Mouse (Mus musculus) liver, embryonic 14.5 days (tissue): Measurements from ENCODE around the gene Grik3. TPM values are rescaled to one million over a fixed set of nuclear protein-coding genes. Genes with fewer than 3 reads are reported as not detected.

Experiments
- ATAC-seq: fragments of 200-750 bp; cut with Nextera tagmentation; 2 replicates; pipeline ENCODE4 v1.8.0; 2017; ENCODE audit warnings: moderate number of reproducible peaks, mild to moderate bottlenecking, moderate library complexity; ENCODE audit not compliant: insufficient read depth
- DNase-seq, 3 experiments: peaks; one replicate each; pipeline ENCODE4 v3.0.0-alpha.2; 2012 to 2013; ENCODE audit warnings: low read depth in 3 of 3, low spot score in 3 of 3
- H3K27ac ChIP-seq: fragments of 300-500 bp; sonication (generic); 2 replicates; pipeline ENCODE4 v1.5.1; 2014; ENCODE audit warnings: moderate library complexity, mild to moderate bottlenecking, control low read depth, inconsistent platforms
- H3K27me3 ChIP-seq: fragments of 300-500 bp; sonication (generic); 2 replicates; pipeline ENCODE4 v1.6.1; 2014; ENCODE audit warnings: mild to moderate bottlenecking, low read length, moderate library complexity; ENCODE audit not compliant: control insufficient read depth, insufficient read depth
- H3K36me3 ChIP-seq: fragments of 300-500 bp; sonication (generic); replicated peaks from 2 replicates; pipeline ENCODE4 v1.6.1; 2014; ENCODE audit warnings: low read depth; ENCODE audit not compliant: control insufficient read depth, insufficient read depth
- H3K4me1 ChIP-seq, 2 experiments: fragments of 200-500 bp in 1 of 2; fragments of 300-500 bp in 1 of 2; sonication (generic) in 1 of 2; replicated peaks; 2 replicates each; pipeline ENCODE4 v1.6.1; 2012 to 2014; ENCODE audit warnings: antibody characterized with exemption in 1 of 2, inconsistent platforms in 1 of 2, low read length in 1 of 2; ENCODE audit not compliant: control insufficient read depth in 2 of 2, insufficient read depth in 2 of 2
- H3K4me2 ChIP-seq: fragments of 300-500 bp; sonication (generic); 2 replicates; pipeline ENCODE4 v1.6.1; 2014; ENCODE audit warnings: low read depth, mild to moderate bottlenecking, control low read depth, moderate library complexity
- H3K4me3 ChIP-seq, 2 experiments: fragments of 200-500 bp in 1 of 2; fragments of 300-500 bp in 1 of 2; sonication (generic) in 1 of 2; 2 replicates each; pipeline ENCODE4 v1.5.1; 2012 to 2014; ENCODE audit warnings: low read depth in 2 of 2, low read length in 2 of 2, mild to moderate bottlenecking in 2 of 2, control low read depth in 1 of 2, inconsistent platforms in 1 of 2, moderate library complexity in 1 of 2; ENCODE audit not compliant: insufficient read depth in 1 of 2
- H3K9ac ChIP-seq: fragments of 300-500 bp; sonication (generic); replicated peaks from 2 replicates; pipeline ENCODE4 v1.6.1; 2014; ENCODE audit warnings: mild to moderate bottlenecking, control low read depth, moderate library complexity
- H3K9me3 ChIP-seq: fragments of 300-500 bp; sonication (generic); 2 replicates; pipeline ENCODE4 v1.6.1; 2016; ENCODE audit warnings: low read length, mixed read lengths; ENCODE audit not compliant: control insufficient read depth
- CTCF ChIP-seq: IDR thresholded peaks from 2 replicates; pipeline ENCODE4 v1.5.1; 2016; ENCODE audit warnings: antibody characterized with exemption, low read depth, control low read depth
- EP300 ChIP-seq: IDR thresholded peaks from 2 replicates; pipeline ENCODE4 v1.6.1; 2016; ENCODE audit warnings: antibody characterized with exemption, low read depth
- WGBS: fragments of 180-500 bp; shearing (Covaris S2); extraction: QIAGEN DNeasy Blood & Tissue Kit; methylation state at CpG from one replicate; pipeline ENCODE4 v1.1.7; 2014; ENCODE audit not compliant: insufficient replicate concordance; 5-methylcytosine and 5-hydroxymethylcytosine counted together
- polyA plus RNA-seq, 2 experiments: library from polyadenylated mRNA; depleted of rRNA in 1 of 2; stranded (reverse) in 1 of 2; unstranded in 1 of 2; fragments of >200 nt; fragmentation: Nextera tagmentation in 1 of 2; extraction: Ambion mirVana in 1 of 2; gene quantifications; 2 replicates each; pipeline versions ENCODE4 v1.2.1 to v1.2.3; 2012 to 2014

Grik3 gene
- polyA plus RNA-seq, 2 experiments: under 0.01 to 0.01 TPM

GRCm38 (mm10) chr4:125573951-125574675, 83.6 kb downstream of the Grik3 start:
- no peaks in the 10 kb centered on the region for H3K9me3 ChIP-seq
- no peak overlapping the region for H3K27ac ChIP-seq
- DNase-seq (no peak), ATAC-seq (no peak)
- TF ChIP-seq EP300 (no peak), CTCF (no peak)
- 7% methylated on average over 11 of the region's 11 CpGs for whole genome bisulfite sequencing
- no peaks in the 10 kb centered on the region for H3K36me3 ChIP-seq
- no peak overlapping the region for H3K9ac ChIP-seq
- H3K4me3 ChIP-seq: no peak overlapping the region
- H3K4me2 ChIP-seq: no peak overlapping the region
- H3K27me3 ChIP-seq: no peaks in the 10 kb centered on the region
- H3K4me1 ChIP-seq: no peaks in the 10 kb centered on the region

GRCm38 (mm10) chr4:125580336-125580735, 89.8 kb downstream of the Grik3 start:
- no peak overlapping the region for H3K27ac ChIP-seq
- no peak for ATAC-seq
- no peak for TF ChIP-seq EP300
- TF ChIP-seq CTCF: no peak
- no peak overlapping the region for H3K9ac ChIP-seq
- H3K4me3 ChIP-seq: no peak overlapping the region
- H3K36me3 ChIP-seq: no peaks in the 10 kb centered on the region
- H3K27me3 ChIP-seq: no peaks in the 10 kb centered on the region
- 26% methylated on average over 5 of the region's 5 CpGs for WGBS
- no peaks in the 10 kb centered on the region for H3K9me3 ChIP-seq
- no peak for DNase-seq
- H3K4me2 ChIP-seq: no peak overlapping the region
- H3K4me1 ChIP-seq: no peaks in the 10 kb centered on the region

- Histone ChIP-seq H3K27me3 (no peaks in the 10 kb centered on the region), H3K27ac (no peak overlapping the region), H3K9me3 (no peaks in the 10 kb centered on the region), H3K9ac (no peak overlapping the region), H3K4me1 (no peaks in the 10 kb centered on the region; a peak in 1 of 4 replicates), H3K36me3 (no peaks in the 10 kb centered on the region), H3K4me3 (no peak overlapping the region), H3K4me2 (no peak overlapping the region)
- DNase-seq (no peak), ATAC-seq (no peak)
- 53% methylated on average over 9 of the region's 9 CpGs for WGBS
- TF ChIP-seq CTCF: no peak
- no peak for TF ChIP-seq EP300
Measured at GRCm38 (mm10) chr4:125583272-125583671, 92.8 kb downstream of the Grik3 start.

- H3K4me1 ChIP-seq: no peaks in the 10 kb centered on the region; a peak in 1 of 4 replicates
- no peak overlapping the region for H3K27ac ChIP-seq
- WGBS: 44% methylated on average over 4 of the region's 4 CpGs
- H3K27me3 ChIP-seq: no peaks in the 10 kb centered on the region
- H3K9ac ChIP-seq: no peak overlapping the region
- no peak for TF ChIP-seq CTCF
- no peak for TF ChIP-seq EP300
- ATAC-seq (no peak), DNase-seq (no peak)
- no peak overlapping the region for H3K4me3 ChIP-seq
- no peak overlapping the region for H3K4me2 ChIP-seq
- no peaks in the 10 kb centered on the region for H3K9me3 ChIP-seq
- H3K36me3 ChIP-seq: no peaks in the 10 kb centered on the region
Measured at GRCm38 (mm10) chr4:125583935-125584334, 93.4 kb downstream of the Grik3 start.

- ATAC-seq (no peak), DNase-seq (no peak)
- TF ChIP-seq CTCF (no peak), EP300 (no peak)
- no peak overlapping the region for H3K4me3 ChIP-seq
- no peak overlapping the region for H3K4me2 ChIP-seq
- no peaks in the 10 kb centered on the region for H3K9me3 ChIP-seq
- H3K4me1 ChIP-seq: no peaks in the 10 kb centered on the region; a peak in 1 of 4 replicates
- H3K36me3 ChIP-seq: no peaks in the 10 kb centered on the region
- H3K27me3 ChIP-seq: no peaks in the 10 kb centered on the region
- no peak overlapping the region for H3K27ac ChIP-seq
- H3K9ac ChIP-seq: no peak overlapping the region
- 52% methylated on average over 3 of the region's 3 CpGs for WGBS
Measured at GRCm38 (mm10) chr4:125584676-125585075, 94.2 kb downstream of the Grik3 start.
